Mouse (Mus musculus) neutrophil, adult 5-6 weeks (primary cell): ENCODE measurements at regions not wholly inside any gene's neighbourhood (a gene's known extent, or its start where the extent isn't known, plus 50 kb on each side); places are given as distances from the start of the nearest gene placed in this dataset.

Experiments used
- ATAC-seq: fragments of 151-379, 151-347 bp; 2 replicates; pipeline ENCODE4 v1.8.0; 2017; ENCODE audit warnings: mild to moderate bottlenecking, moderate TSS enrichment; ENCODE audit not compliant: insufficient number of reproducible peaks, poor library complexity, low FRiP score, severe bottlenecking; ENCODE audit errors: extremely low read depth

DNA sequence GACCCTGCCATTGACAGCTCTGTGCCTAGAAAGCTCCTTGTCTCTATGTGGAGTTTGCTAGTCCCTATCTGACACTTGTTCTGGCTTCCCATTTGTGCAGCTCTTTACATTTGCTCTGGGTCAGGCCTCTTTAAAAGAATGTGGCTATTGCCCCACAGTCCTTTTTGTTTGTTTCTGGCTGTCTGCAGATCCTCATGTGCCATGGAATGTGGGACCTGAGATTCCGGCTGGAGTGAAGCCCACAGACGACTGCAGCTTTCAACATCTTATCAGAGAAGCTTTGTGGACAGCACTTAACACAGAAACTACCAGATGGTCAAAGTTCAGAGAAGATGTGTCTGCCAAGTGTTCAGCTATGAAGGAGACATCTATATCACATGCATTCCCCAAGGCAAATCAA, 309.7 kb upstream of the Egfl6 start:
- ATAC-seq, result no peak

DNA sequence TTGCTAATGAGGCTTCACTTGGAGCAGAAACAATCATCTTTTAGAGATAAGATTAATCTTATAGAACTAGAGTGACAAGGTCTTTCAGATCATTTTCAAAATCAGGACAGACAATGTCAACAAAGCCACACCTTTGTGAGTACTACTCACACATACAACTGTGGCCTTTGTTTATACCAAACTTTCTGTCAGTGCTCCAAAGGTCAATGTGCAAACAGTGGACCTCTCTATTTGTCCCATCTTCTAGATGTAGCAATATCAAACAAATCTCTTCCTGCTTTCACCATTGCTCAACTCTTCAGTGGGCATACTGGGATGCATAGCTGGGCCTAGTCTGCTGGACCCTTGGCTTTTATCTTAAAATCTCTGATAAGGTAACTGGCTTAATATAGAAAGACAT, 300.9 kb upstream of the Egfl6 start:
- no peak for ATAC-seq

DNA sequence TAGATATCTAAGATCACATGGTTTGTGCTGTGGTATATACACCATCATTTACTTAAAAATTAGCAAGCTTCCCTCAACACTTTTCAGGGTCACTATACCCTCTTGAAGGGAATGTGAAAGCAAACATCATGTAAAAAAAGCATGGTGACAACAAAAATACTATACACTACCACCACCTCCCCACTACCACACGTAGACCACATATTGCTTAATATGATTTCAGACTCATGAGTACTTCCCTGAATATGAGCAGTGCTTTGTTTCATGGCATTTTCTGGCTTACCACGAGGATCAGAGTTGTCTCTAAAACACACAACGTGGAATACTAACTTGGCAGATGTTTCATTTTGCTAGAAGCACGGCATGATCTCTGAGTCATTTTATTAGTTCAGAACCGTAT, 284.0 kb upstream of the Egfl6 start:
- no peak for ATAC-seq

- ATAC-seq, result no peak
Measured at GRCm38 (mm10) chrX:166867692-166868091, 282.2 kb upstream of the Egfl6 start.
